Mouse (Mus musculus): Measurements from ENCODE around the gene Rtca.

Gene Rtca

GRCm38 (mm10) chr3:116477351-116477750, 30.7 kb downstream of the Rtca start:
- in situ Hi-C loops (cut with MboI; ENCODE audit: low sequenced_read_pairs): no loop called here

GRCm38 (mm10) chr3:116476686-116477298, 31.2 kb downstream of the Rtca start:
- in situ Hi-C loops (cut with MboI; ENCODE audit: low sequenced_read_pairs): no loop called here

- in situ Hi-C loops (cut with MboI; ENCODE audit: low sequenced_read_pairs): no loop called here
These were observed 33.4 kb downstream of the Rtca start for GRCm38 (mm10) chr3:116474602-116475001.

DNA sequence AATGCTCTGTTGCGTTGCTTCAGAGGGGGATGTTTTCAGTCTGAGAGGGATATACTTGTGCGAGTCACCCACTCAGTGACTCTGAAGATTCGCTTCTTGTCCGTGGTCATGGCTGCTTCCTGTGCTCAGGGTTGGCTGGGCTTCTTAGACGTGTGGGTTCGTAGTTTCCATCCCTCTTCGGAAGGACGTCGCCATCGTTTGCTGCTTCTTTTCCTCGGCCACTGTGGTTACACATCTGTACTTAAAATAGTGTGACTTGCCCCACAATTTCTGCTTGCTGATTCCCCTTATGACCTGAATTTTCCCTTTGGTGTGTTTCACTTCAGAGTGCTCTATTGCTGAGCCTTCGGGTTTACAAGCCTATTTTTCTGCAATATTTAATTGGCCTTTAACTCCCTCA, 42.3 kb downstream of the Rtca start:
- in situ Hi-C loops (cut with MboI; ENCODE audit: low sequenced_read_pairs): no loop called here

DNA sequence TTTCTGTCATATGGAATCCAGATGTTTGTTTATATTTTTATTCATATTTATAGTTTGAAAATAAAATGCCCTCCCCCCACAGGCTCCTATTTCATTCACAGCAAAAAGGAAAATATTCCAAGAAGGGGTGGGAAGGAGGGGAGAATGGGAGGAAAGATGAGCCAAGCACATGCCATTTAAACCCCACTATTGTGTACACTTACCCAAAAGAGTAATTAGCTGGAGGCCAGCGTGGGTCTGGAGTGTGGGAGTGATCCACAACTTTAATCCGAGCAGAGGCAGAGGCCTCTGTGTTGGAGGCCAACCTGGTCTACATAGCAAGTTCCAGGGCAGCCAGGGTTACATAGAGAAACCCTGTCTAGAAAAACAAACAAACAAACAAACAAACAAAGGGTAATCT, 43.7 kb downstream of the Rtca start:
- in situ Hi-C loops (cut with MboI; ENCODE audit: low sequenced_read_pairs): no loop called here

- in situ Hi-C loops (cut with MboI; ENCODE audit: low sequenced_read_pairs): no loop called here
These were observed 47.0 kb downstream of the Rtca start for GRCm38 (mm10) chr3:116461053-116461452.

DNA sequence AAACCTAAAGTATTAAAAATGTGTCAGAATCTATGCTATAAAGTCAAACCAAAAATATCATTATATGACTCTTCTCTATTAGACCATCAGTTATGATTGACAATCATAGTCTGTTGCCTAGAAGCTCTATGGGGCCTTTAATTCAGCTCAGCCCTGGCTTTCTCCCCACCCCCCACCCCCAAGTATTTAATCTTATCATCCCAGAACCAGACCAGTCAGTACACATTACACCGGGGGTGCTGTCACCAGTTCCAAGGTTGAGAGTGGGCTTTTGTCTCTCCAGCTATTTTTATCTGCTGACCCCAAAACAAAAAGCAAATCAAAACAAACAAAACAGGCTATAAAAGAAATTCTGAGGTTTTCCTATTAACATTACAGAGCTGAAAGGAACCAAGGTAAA, 53.5 kb downstream of the Rtca start:
- in situ Hi-C loops (cut with MboI; ENCODE audit: low sequenced_read_pairs): no loop called here

- in situ Hi-C loops (cut with MboI; ENCODE audit: low sequenced_read_pairs): no loop called here
These were observed 57.3 kb downstream of the Rtca start for GRCm38 (mm10) chr3:116450741-116451140.

GRCm38 (mm10) chr3:116444327-116444726, 63.7 kb downstream of the Rtca start:
- in situ Hi-C loops (cut with MboI; ENCODE audit: low sequenced_read_pairs): no loop called here

DNA sequence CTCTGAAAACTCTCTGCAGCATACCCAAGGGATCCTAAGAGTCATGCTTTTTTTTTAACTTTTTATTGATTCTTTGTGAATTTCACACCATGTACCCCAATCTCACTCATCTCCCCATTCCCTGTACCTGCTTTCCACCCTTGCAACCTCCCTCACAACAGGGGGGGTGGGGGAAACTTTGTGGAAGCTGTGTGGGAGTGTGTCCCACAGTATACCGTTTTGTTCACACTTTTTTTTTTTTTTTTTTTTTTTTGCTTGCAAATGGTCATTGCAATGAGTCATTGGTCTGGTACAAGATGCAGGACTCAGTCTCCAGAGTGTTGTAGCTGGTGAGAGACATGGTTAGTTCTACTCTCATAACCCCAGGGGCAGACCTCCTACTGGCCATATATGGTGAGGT, 65.2 kb downstream of the Rtca start:
- in situ Hi-C loops (cut with MboI; ENCODE audit: low sequenced_read_pairs): no loop called here

DNA sequence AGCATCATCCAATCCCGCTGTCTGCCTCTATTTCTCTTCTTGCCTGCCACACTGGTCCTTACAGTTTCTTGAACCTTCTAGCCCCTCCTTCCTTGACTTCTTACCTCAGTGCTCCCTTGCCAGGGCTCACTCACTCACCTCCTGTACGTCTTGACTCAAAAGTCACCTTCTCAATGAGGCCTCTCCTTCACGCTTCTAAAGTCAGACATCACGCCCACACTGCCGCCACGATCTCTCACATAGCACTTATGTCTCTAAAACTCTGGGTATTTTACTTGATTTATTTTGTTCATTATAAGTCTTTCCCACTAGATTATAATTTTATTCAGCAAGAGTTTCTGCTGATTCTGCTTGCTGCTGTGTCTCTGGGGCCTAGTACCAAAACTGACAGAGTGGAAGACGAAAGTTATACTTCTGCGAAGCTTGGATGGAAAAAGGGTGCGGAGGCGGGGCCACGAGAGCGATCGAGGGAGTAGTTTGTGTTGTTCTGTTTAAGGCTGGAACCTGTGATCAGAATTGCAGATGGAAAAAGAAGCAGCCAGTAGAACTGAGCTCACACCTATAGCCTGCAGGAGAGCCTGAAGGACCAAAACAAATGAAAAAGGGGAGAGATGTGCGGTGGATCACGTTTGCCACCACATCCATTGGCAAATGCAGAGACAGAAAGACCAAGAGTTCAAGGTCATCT, 66.3 kb downstream of the Rtca start:
- in situ Hi-C loops (cut with MboI; ENCODE audit: low sequenced_read_pairs): no loop called here

GRCm38 (mm10) chr3:116440066-116440997, 67.7 kb downstream of the Rtca start:
- in situ Hi-C loops (cut with MboI; ENCODE audit: low sequenced_read_pairs): no loop called here

Data from CH12F3 (cell line).